Mouse (Mus musculus) heart, postnatal 0 days (tissue): Measurements from ENCODE around the gene Rab11fip3.

ENCODE experiments used
- CTCF ChIP-seq: IDR thresholded peaks from 2 replicates; pipeline ENCODE4 v1.5.1; 2016; ENCODE audit warnings: antibody characterized with exemption, control low read depth, low read depth
- EP300 ChIP-seq: IDR thresholded peaks from 2 replicates; pipeline ENCODE4 v1.6.1; 2016; ENCODE audit warnings: antibody characterized with exemption, low read depth

DNA sequence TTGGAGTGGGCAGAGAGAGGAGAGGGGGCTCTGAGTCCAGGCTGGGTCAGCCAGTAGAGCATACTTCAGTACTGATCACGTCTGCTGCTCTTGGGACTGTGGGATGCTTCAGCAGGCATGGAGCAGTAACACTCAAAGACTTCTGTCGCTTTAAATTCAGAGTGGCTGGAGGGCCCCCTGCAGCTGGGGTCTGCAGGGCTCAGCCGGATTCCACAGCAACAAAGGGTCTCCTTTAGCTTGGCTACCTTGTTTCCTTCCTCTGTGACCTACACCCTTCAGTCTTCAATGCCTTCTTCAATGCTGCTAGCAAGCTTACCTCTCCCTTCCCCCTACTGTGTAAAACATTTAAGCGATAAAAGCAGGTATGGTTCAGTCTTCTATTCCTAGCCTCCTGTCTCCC lies 41.7 kb upstream of the Rab11fip3 start:
- no peak for TF ChIP-seq CTCF
- TF ChIP-seq EP300 = no peak
